Mouse (Mus musculus): ENCODE results near the gene Mgat3. TPM values are rescaled to one million over a fixed set of nuclear protein-coding genes. Genes with fewer than 3 reads are reported as not detected.

Mgat3 gene
- total RNA-seq (2021): 100 to 1,000 TPM; 103 to 106 TPM
- long read RNA-seq, experiment 1, full-length matches to known transcripts: 31 of 59 reads
- long read RNA-seq, experiment 1, partial matches to known transcripts: 28 of 59 reads
- long read RNA-seq, experiment 1, other reads (novel, unspliced or antisense): 0 of 59 reads
- long read RNA-seq, experiment 2, full-length matches to known transcripts: 29 of 65 reads
- long read RNA-seq, experiment 2, partial matches to known transcripts: 34 of 65 reads
- long read RNA-seq, experiment 2, other reads (novel, unspliced or antisense): 2 of 65 reads

DNA sequence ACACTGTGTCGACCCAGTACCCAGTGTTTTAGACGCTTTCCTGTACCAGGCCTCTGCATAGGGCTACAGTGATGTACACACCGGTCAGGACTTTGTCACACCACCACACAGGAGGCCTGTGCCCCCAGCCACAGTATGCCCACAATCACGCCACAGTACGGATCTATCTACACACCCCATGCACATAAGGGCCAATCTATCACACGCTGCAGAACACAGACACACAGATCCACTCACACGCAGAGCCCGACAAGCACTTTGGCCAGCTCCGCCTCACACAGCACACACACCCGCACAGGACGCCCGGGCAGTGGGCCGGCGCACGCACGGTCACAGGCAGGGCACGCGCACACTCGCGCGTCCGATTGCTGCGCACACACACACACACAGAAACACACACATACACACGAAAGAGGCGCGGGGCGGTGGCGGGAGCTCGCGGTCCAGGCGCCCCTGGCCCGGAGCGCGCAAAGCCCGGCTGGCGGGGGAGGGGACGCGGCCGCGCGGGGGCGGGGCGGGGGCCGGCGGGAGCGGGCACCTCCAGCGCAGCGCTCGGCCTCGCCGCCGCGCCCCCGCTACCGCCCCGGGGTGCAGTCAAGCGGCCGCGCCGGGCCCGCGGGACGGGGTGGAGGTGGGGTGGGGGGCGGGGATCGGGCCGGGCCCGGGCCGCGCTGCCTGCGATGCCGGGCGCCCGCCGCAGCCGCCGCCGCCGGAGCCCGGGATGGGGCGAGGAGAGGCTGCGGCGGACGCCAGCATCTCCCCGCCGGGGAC lies at the start of gene Mgat3:
Gene Mgat3, plus strand, starts transcription at position 721 of the 771 bp plus-strand sequence.
- peak; percentile 35 to 54 for DNase-seq (ENCODE audit: low spot score in 2 of 2)

DNA sequence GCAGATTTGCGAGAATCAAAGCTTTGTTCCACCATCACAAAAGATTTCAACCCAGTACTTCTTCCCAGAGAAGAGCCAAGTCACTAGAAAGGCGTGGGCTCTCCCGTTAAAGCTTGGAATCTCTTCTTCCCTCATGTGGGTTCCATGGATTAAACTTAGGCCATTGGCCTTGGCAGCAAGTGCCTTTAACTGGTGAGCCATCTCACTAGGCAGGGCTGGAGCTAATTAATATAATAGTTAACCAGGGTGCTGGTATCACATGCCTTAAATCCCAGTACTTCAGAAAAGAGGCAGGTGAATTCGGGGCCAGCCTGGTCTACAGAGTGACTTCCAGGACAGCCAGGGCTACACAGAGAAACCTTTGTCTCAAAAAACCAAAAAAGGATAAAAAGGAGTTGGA lies 48.9 kb upstream of the Mgat3 start:
- DNase-seq (ENCODE audit: low spot score in 2 of 2): no peak

- peak in 1 of 2 experiments; percentile 34 for DNase-seq (ENCODE audit: low spot score in 2 of 2)
These were observed 46.3 kb upstream of the Mgat3 start for GRCm38 (mm10) chr15:80127191-80127590.

DNA sequence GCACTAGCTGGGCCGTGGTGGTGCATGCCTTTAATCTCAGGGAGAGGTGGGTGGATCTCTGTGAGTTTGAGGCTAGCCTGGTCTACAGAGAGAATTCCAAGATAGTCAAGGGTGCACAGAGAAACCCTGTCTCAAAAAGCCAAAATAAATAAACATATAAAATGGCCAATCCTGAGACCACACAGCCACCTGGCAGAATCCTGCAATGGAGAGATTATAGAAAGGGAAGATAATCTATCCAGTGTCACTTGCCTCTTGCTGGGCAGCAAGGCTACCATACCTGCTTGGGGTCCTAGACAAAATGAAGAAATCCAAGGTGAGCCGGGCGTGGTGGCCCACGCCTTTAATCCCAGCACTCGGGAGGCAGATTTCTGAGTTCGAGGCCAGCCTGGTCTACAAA lies 43.5 kb upstream of the Mgat3 start:
- DNase-seq (ENCODE audit: low spot score in 2 of 2): no peak

- DNase-seq (ENCODE audit: low spot score in 2 of 2): no peak
These were observed 42.8 kb upstream of the Mgat3 start for GRCm38 (mm10) chr15:80130689-80131088.

DNA sequence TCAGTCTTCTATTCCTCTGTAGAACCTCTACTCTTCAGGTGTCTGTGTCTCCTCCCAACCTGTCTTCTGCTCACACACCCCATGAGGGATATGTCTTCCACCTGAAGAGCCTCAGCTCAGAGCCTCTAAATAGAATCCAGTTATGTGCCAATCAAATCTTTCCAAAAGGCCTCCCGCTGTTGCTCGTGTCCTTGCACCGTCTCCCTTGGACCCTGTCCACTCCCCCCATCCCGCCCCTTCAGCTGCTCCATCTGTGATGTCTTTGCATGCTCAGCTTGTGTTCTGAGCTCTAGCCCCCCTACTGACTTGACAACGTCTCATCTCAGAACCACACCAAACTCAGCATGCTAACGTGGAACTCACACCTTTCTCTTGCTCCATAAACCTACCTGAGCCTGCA lies 42.1 kb upstream of the Mgat3 start:
- DNase-seq (ENCODE audit: low spot score in 2 of 2): no peak

GRCm38 (mm10) chr15:80132452-80132851 lies 41.1 kb upstream of the Mgat3 start:
- no peak for DNase-seq (ENCODE audit: low spot score in 2 of 2)

- peak; percentile 92 to 96 for DNase-seq (ENCODE audit: low spot score in 2 of 2)
These were observed 40.4 kb upstream of the Mgat3 start, which contains the start of gene Tab1 for GRCm38 (mm10) chr15:80132993-80133586. Gene Tab1, plus strand, starts transcription at chr15:80133127.

- peak; percentile 20 to 31 for DNase-seq (ENCODE audit: low spot score in 2 of 2)
These were observed 39.7 kb upstream of the Mgat3 start for GRCm38 (mm10) chr15:80133682-80134449.

DNA sequence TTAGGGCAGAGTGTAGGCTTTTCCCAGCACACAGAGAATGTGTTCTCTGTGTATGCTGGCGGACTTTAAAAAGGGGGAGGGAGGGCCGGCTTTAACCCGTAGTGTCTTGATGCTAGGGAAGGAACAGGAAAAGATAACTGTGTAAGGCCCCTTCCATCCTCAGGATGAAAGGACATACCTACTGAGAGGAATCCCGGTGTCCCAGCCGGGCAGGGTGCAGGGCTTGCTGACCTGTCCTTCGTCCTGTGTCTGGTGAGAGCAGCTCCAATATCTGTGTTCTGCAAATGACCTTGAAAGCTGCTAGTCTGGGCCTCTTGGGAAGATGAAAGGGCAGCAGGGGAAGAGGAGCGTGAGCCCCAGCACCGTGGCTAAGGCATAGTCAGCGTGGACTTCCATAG lies 39.1 kb upstream of the Mgat3 start:
- DNase-seq (ENCODE audit: low spot score in 2 of 2): no peak

GRCm38 (mm10) chr15:80135499-80135898 lies 38.0 kb upstream of the Mgat3 start:
- DNase-seq (ENCODE audit: low spot score in 2 of 2): no peak

DNA sequence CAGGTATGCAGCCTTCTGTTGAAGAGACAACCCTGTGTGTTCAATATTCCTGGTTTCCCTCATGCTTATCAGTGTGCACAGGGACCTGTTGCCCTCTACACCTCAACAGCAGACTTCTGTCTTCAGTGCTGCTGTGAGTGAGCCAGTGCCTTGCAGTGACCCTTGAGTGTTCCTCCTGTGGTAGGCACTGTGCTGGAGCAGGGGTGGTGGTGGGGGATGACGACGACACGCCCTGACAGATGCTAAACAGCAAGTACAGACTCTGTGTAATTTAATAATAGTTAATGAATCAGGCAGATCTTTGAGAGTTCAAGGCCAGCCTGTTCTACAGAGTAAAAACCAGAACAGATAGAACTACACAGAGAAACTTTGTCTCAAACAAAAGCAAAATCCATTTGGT lies 36.9 kb upstream of the Mgat3 start:
- no peak for DNase-seq (ENCODE audit: low spot score in 2 of 2)

- peak; percentile 43 to 58 for DNase-seq (ENCODE audit: low spot score in 2 of 2)
These were observed 35.4 kb upstream of the Mgat3 start for GRCm38 (mm10) chr15:80137945-80138791.

- DNase-seq (ENCODE audit: low spot score in 2 of 2): no peak
These were observed 33.2 kb upstream of the Mgat3 start for GRCm38 (mm10) chr15:80140302-80140701.

DNA sequence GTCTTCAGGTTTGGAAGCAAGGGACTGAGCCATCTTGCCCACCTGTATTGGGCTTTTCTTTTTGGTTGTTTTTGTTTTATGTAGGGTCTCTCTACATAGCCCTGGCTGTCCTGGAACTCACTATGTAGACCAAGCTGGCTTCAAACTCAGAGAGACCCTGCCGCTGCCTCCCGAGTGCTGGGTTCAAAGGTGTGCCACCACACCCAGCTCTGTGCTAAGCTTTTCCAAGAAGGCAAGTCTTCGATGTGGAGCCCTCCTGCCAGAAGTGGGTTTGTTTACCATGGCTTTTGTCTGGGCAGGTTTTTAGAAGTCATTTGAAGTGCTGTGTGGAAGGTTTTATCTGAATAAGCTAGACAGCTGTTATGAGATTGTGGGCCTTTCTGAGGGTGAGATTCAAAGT lies 32.6 kb upstream of the Mgat3 start:
- DNase-seq (ENCODE audit: low spot score in 2 of 2): no peak

GRCm38 (mm10) chr15:80142130-80142529 lies 31.4 kb upstream of the Mgat3 start:
- no peak for DNase-seq (ENCODE audit: low spot score in 2 of 2)

- DNase-seq (ENCODE audit: low spot score in 2 of 2): no peak
These were observed 29.8 kb upstream of the Mgat3 start for GRCm38 (mm10) chr15:80143760-80144159.

GRCm38 (mm10) chr15:80145397-80145796 lies 28.1 kb upstream of the Mgat3 start:
- DNase-seq (ENCODE audit: low spot score in 2 of 2): no peak

DNA sequence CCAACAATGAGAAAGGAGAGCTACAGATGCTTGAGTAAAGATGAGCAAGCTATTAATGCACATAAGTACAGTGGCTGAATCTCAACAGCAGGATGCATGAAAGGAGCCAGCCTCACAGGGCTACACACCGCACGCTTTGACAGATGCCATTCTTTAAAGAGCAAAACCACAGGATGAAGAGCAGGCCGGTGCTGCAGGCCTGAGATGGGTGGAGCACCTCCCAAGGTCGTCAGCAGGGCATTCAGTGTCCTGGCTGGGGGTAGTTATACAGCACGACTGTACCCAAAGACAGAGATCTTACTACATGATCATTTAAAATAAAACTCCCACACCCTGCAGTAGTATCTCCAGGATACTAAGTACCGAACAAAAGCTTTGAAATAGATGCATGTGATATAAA lies 27.4 kb upstream of the Mgat3 start:
- DNase-seq (ENCODE audit: low spot score in 2 of 2): no peak

- DNase-seq (ENCODE audit: low spot score in 2 of 2): no peak
These were observed 26.4 kb upstream of the Mgat3 start for GRCm38 (mm10) chr15:80147090-80147489.
